Mouse (Mus musculus) lung, postnatal 4 days (tissue): Measurements from ENCODE around the gene Cyp3a13.
"Not testable (repeated sequence)": the region's sequence is repeated elsewhere in the genome, so short reads cannot be mapped to it uniquely, and the experiment has no call there.

Source experiments
- DNase-seq, 2 experiments: peaks; one replicate each; pipeline ENCODE4 v3.0.0; 2021

Cyp3a13 gene

DNA sequence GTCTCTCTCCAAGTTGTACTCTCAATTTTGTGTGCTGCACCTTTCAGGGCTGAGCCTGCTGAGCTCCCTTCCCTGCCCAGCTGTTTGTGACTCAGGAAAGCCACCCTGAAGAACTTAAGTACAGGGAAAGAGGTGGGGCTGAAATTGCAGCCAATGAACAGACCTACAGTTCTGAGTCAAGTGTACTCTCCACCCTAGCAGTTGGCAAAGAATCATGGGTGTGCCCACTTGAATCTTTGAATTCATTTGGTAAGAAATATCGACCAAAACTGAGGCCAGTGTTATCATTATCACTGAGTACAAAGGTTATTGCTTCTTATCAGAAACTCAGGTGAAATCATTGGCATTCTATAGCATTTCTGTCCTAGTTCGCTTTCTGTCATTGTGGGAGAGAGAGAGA, at the start of gene Cyp3a13:
Gene Cyp3a13, minus strand, starts transcription at position 88 of the 400 bp plus-strand sequence.
- peak; percentile 27 to 39 for DNase-seq

GRCm38 (mm10) chr5:137966492-137966891, 45.1 kb upstream of the Cyp3a13 start:
- DNase-seq = no peak

DNA sequence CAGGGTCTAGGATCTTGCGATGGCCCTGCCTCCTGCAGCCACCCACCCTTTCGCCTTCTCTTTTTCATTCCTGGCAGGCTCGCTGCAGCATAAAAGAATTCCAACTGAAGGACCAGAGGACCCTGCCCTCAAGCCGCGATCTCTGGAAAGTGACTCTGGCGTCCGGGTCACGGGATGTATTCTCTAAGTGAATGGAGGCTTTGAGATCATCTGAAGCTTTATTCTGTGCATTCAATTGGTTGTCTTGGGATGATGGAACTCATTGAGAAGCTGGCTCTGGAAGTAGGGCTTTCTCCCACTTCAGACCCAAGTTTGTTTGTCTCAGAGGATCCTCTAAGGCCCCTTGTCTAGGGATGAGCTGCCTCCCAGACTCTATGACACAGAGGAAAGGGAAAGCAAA, 41.5 kb upstream of the Cyp3a13 start, which contains the start of gene Gjc3:
Gene Gjc3, minus strand, starts transcription at position 154 of the 400 bp plus-strand sequence.
- no peak for DNase-seq

DNA sequence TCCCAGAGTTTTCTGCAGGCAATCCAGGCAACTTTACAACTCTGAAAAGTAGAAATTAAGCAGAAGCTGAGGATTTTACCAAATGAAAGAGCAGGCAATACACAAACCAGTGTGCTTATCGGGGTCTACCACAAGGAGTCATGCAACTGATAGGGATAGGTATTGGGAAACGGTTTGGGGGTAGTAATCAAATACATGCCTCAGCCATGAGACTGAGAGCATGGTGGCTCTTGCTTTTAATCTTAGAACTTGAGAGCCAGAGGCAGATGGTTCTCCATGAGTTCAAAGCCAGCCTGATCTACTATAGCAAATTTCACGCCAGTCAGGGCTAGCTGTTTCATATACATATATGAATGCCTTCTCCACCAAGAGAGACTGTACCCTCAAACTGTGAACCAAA, 35.0 kb upstream of the Cyp3a13 start:
- no peak for DNase-seq

GRCm38 (mm10) chr5:137951218-137951617, 29.8 kb upstream of the Cyp3a13 start:
- DNase-seq = peak; percentile 22 to 47

- DNase-seq = no peak
Measured at GRCm38 (mm10) chr5:137947303-137947702, 25.9 kb upstream of the Cyp3a13 start.

DNA sequence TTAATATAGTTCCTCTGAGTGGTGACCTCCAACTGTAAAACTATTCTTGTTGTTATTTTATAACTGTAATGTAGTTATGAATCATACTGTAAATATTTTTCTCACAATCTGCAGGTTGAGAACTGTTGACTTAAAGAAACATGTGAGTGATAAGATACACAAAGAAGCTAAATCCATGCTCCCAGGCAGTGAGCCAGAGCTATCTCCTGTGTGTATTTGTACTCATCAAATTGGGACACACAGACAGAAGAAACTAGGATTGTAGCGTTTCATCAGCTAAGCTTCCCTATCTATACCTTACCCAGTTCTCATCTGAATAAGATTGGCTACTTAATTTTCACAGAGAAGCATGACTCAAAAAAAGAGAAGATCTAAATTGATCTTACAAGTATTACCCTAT, 21.7 kb upstream of the Cyp3a13 start:
- DNase-seq = no peak

- no peak for DNase-seq
Measured at GRCm38 (mm10) chr5:137940948-137941347, 19.5 kb upstream of the Cyp3a13 start.

- DNase-seq = no peak
Measured at GRCm38 (mm10) chr5:137937238-137937637, 15.8 kb upstream of the Cyp3a13 start.

GRCm38 (mm10) chr5:137936486-137936885, 15.1 kb upstream of the Cyp3a13 start:
- no peak for DNase-seq

- not testable (repeated sequence) for DNase-seq
Measured at GRCm38 (mm10) chr5:137933934-137934333, 12.5 kb upstream of the Cyp3a13 start.

GRCm38 (mm10) chr5:137928439-137928838, 7.0 kb upstream of the Cyp3a13 start:
- no peak for DNase-seq

- DNase-seq = no peak
Measured at GRCm38 (mm10) chr5:137922171-137922570, 752 bp upstream of the Cyp3a13 start.

- no peak for DNase-seq
Measured at GRCm38 (mm10) chr5:137915550-137915949, 5.9 kb downstream of the Cyp3a13 start.

GRCm38 (mm10) chr5:137914508-137914907, 6.9 kb downstream of the Cyp3a13 start:
- DNase-seq = no peak

DNA sequence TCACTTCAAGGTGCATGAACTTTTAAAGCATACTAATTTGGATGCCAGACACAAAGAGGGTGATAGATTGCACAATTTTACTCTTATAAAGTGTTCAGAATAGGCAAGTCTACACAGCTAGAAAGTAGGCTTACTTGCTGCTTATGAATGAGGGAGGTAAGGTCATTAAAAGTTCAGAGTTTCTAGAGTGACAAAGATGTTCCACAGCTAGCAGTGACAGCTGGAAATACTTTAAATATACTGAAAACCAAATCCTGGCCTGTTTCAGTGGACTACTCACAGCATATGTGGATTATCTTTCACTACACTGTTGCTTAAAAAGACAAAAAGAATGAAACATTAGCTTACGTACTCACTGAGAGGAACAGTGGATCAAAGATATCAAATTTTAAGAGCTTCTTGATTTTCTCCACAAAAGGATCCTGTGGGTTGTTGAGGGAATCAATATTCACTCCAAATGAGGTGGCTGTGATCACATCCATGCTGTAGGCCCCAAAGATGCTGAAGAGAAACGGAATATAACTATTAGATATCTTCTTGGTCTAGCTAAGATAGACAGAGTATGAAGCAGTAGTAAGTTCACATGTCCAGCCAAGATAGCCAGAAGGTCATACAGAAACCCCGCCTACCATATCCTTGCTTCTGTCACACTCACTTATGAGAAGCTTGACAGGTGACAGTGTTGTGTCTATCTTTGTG, 11.7 kb downstream of the Cyp3a13 start:
- DNase-seq = no peak

DNA sequence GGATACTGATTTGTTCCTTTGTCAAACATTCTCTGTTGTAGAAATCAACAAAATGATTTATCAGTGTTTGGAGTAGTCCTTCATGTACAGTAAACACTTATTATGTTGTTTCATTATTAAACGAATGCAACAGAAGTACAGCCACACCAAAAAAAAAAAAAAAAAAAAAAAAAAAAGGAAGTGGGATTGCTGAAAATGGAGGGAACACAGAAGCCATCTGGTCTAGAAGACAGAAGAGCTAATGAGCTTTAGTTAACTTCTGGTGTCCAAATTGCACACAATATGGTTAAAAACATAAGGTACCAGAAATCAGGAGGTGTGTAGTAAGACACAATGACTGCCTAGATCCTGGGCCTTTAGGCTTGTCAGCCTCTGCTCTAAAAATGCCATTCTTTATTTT, 23.6 kb downstream of the Cyp3a13 start:
- DNase-seq = no peak

DNA sequence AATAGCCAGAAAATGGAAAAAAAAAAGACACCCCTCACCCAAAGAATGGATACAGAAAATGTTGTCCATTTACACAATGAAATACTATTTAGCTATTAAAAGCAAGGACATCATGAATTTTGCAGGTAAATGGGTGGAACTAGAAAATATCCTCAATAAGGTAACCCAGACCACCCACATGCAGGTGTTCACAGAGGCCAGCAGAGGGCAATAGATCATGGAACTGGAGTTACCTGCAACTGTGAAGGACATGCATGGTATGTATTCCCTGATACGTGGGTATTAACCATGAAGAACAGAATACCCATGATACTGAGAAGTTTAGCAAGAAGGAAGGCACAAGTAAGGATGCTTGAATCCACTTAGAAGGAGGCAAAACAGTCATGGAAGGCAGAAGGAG, 28.5 kb downstream of the Cyp3a13 start:
- DNase-seq = no peak

DNA sequence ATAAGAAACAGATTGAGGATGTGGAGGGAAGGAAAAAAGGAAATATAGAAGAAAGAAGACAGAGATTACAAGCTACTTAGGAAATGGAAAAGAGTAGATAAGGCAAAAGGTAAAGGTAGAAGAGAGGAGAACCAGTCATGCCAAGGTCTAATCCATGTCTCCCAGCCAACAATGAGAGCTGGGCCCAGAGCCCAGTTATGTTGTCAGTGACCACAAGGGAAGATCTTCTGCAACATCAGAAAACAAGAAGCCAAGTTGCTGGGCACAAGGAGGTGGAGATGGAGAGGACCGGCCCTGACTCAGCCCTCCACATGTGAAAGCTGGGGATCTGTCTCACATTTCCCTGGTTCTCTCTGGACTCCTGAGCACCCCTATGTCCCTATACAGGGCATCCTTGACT, 33.8 kb downstream of the Cyp3a13 start:
- no peak for DNase-seq

GRCm38 (mm10) chr5:137885894-137886293, 35.5 kb downstream of the Cyp3a13 start:
- peak; percentile 59 to 68 for DNase-seq

GRCm38 (mm10) chr5:137883345-137883744, 38.1 kb downstream of the Cyp3a13 start:
- no peak for DNase-seq

GRCm38 (mm10) chr5:137882922-137883321, 38.5 kb downstream of the Cyp3a13 start:
- no peak for DNase-seq

DNA sequence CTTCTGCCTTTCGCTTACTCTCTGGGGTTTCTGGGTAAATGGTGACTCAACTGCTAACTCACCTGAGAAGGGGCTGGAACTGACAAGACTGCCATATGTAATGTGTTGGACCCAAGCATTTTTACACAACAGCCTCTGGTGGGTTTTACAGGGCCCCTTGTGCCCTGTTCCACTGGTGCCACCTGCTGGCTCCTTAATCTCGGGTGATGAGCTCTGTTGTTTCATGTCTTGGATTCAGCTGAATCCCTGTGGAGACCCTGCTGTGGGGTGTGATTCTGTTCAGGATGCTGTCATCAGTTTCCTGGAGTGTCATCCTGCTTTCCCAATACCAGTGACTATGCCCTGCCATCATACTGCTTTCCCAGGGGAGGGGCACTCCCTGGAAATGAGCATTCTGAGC, 43.6 kb downstream of the Cyp3a13 start:
- peak in 1 of 2 experiments; percentile 46 for DNase-seq

DNA sequence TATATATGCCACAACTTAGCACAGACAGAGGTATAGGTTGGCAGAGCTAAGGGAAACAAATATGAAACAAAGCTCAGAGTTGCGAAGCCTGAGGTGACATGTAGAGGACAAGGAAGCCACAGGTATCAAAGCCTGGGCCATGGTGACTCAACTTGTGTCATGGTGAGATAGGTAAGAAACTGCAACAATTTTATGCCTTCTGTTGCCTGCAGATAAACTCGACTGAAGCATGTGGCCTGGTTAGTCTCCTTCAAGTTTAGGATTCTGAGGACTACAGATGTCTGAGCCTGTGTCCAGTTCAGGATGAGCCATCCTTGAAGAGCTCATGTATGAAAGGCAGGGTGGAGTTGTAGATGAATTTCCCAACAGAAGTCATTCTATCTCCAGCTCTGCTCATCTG, 46.4 kb downstream of the Cyp3a13 start:
- DNase-seq = no peak

DNA sequence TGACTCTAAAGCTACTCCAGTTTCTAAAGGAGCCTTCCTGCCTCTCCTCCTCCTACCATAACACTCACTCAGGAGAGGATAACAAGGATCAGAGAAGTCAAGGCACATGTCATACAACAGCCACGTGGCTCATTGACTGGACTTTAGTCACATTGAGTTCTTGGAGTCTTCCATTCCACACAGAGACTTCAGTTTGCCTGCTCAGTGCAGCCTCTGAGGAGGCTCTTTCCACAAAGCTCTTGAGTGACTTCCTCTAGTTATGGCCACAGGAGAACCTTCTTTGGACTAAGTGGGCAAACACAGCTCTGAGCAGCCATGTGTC, 49.1 kb downstream of the Cyp3a13 start:
- not testable (repeated sequence) for DNase-seq
